Mouse (Mus musculus) erythroblast, embryonic 14.5 days (primary cell): ENCODE results near the gene Mapk7.

ENCODE experiments used
- GATA1 ChIP-seq: IDR thresholded peaks from 2 replicates; pipeline ENCODE4 v1.6.1; 2012; ENCODE audit warnings: low read length, inconsistent platforms, mixed read lengths
- TAL1 ChIP-seq: IDR thresholded peaks from 3 replicates; pipeline ENCODE4 v1.6.1; 2012; ENCODE audit warnings: low read length, inconsistent platforms, mixed read lengths

DNA sequence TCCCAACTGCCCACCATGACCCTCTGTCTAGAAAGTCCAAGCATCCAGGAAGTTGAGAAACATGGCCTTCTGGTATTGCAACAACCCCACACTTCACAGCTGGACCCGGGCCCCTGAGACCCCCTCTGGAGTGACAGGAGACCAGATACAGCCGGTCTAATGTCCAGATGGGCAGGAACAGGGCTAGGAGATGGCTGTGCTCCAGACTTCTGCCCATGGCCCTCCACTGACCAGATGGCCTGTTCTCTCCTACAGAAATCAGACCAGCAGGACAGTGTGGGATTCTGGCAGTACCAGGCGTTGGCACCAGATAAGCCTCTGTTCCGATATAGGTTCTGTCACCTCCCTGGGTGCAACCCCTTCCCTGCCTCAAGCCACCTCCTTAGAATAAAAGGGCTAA lies 25.7 kb downstream of the Mapk7 start:
- TF ChIP-seq GATA1: no peak
- TF ChIP-seq TAL1: no peak
